Mouse (Mus musculus): Measurements from ENCODE around the gene Gm17334.

Gene Gm17334

DNA sequence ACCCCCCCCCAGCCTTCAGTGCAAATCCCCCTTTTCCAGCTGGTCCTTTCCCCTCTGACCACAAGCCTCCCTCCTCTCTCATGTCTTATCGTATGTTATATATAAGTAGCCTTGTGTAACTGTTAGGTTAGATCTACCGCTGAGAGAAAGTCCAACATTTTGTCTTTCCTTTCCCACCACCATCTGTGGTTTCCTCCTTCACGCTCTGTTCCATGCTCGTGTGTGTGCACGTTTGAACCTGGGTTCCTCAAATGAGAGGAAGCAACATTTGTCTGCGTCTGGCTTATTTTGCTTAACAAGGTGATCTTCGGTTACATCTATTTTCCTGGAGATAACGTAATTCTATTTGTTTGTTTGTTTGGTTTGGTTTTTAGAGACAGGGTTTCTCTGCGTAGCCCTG, 25.0 kb downstream of the Gm17334 start:
- in situ Hi-C loops (cut with MboI), result no loop called here

- in situ Hi-C loops (cut with MboI), result no loop called here
These were observed 27.7 kb downstream of the Gm17334 start for GRCm38 (mm10) chr11:53745260-53745659.

DNA sequence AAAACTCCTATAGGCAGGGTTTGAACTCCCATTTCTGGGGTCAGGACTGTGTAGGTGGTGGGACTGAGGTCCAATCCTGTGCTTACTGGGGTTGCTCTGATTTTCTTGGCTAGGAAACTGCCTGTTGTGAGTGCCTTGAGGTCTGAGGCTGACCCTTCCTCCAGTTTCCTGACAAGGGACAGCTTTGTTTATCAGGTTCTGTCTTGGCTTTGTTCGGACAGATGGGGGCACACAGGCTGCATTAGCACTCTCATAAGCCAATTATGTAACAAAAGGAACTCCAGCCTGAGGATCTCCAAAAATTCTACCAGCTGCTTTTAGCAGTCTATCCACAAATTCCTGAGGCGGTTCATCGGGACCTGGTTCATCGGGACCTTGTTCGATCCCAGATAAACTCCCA, 30.6 kb downstream of the Gm17334 start:
- in situ Hi-C loops (cut with MboI), result no loop called here

DNA sequence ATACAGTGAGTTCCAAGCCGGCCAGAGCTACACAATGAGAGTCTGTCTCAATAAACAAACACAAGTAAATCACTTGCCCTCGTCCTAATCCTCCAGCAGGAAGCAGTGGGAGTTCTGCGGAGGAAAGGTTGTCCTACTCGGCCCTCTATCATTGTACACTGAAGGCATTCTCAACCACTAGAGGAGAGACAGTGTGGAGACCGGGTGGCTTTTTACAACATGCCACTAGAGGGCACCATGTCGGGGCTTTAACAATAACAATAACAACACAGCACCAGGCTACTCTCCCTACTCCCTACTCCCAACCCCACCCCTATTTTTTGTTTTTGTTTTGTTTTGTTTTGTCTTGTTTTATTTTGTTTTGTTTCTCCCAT, 35.4 kb downstream of the Gm17334 start:
- in situ Hi-C loops (cut with MboI), result no loop called here

DNA sequence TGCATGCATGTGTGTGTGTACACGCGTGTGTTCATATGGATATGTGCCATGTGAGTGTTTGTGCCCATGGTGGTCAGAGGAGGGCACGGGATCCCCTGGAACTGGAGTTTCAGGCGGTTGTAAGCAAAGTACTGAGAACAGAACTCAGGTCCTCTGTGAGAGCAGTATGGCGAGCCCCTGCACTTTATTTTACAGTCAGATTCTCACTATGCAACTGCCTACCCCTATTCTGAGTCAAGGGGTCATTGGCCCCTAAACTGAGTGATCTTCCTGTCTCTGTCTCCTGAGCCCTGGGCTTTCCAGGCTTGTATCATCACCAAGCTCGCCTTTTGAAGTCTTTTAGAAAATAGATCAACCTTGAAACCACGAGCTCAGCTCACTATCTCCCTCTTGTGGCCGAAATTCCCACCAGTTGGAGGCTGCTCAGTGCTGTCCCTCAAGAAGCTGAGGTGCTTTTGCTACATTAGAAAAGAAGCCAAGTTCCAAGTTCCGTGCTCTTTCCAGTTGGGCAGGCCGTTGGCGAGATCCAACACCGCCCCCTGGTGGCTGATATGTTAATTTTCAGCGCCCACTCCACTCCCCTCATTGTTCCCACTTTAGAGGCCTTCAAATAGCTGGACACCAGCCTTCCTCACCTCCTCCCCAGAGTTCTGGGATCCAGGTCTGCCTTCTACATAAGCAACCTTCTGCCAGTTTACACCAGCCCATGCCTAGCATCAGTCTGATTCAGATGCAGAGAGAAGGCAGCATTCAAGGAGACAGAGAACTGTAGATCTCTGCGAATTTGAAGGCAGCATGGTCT, 36.0 kb downstream of the Gm17334 start:
- in situ Hi-C loops (cut with MboI), result no loop called here

- in situ Hi-C loops (cut with MboI), result no loop called here
These were observed 37.2 kb downstream of the Gm17334 start for GRCm38 (mm10) chr11:53735682-53736245.

GRCm38 (mm10) chr11:53734970-53735681, 37.9 kb downstream of the Gm17334 start:
- in situ Hi-C loops (cut with MboI), result no loop called here

DNA sequence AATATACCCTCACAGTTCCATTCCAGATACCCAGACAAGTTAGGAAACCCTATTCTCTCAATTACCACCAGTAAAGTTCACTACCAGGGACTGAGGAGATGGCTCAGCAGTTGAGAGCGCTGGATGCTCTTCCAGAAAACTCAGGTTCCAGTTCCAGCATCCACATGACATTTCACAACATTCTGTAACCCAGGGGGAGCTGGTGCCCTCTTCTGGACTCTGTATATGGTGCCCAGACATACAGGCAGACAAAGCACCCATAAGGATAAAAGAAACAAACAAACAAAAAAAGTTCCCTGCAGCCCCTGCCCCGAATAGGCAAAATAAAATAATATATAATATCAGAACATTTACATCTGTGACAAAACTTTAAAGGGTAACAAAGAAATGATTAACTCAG, 38.6 kb downstream of the Gm17334 start:
- in situ Hi-C loops (cut with MboI), result no loop called here

- in situ Hi-C loops (cut with MboI), result no loop called here
These were observed 39.2 kb downstream of the Gm17334 start for GRCm38 (mm10) chr11:53733824-53734223.

GRCm38 (mm10) chr11:53732244-53732643, 40.7 kb downstream of the Gm17334 start:
- in situ Hi-C loops (cut with MboI), result no loop called here

DNA sequence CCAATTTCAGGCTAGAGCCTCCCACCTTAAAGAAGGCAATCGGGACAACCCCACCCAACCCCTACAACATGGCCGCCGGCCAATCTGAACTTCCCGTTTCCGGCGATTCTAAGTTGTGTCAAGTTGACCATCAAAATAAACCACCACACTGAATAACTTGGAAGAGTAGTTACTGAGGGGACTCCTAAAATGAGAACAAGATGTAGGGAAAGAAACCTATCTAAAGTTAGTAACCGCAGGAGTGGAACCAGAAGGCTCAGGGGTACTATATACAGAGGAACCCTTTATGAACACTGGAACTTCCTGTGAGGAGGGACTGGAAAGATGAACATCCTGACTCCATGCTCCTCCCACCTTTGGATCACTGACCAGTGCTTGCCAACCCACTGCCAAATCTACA, 41.5 kb downstream of the Gm17334 start:
- in situ Hi-C loops (cut with MboI), result no loop called here

Data from mature B cell (primary cell).